Comparison of ENCODE assay signal across 28 mouse cellular contexts in genomic region chr4:114484173-114484572, GRCm38 (mm10).
"Had no signal": no experiment of that assay in that cellular context is flagged by ENCODE, and none has a peak within 500 bp of the region (broad histone marks: within the 10 kb centered on the region; RNA-seq: fewer than 3 reads in every experiment).

No protein-coding gene starts in this region.

- H3K4me1 ChIP-seq: embryonic facial prominence, embryonic 12.5 days; embryonic facial prominence, embryonic 15.5 days had no signal

- DNase-seq: cerebellum, adult 2 months; cerebellum, adult 8-10 months; cerebellum, adult 9-10 months; cerebellum, adult 9-11 months; cerebellum, postnatal 10 days; cerebellum, postnatal 14 days; cerebellum, postnatal 25 days; cerebellum, postnatal 36 days; embryo, embryonic 11 days; forebrain, postnatal 0 days; gastrocnemius, adult 2 months; gastrocnemius, postnatal 10 days; gastrocnemius, postnatal 14 days; gastrocnemius, postnatal 25 days; gastrocnemius, postnatal 36 days; heart, adult 18-20 months; heart, adult 2 months had no signal

- H3K4me3 ChIP-seq: embryonic facial prominence, embryonic 10.5 days; embryonic facial prominence, embryonic 12.5 days; embryonic facial prominence, embryonic 13.5 days; embryonic facial prominence, embryonic 15.5 days; erythroblast, embryonic 14.5 days; forebrain, embryonic 10.5 days; forebrain, embryonic 12.5 days; forebrain, embryonic 13.5 days; forebrain, embryonic 15.5 days; gastrocnemius, adult 2 months; heart, adult 2 months had no signal

- H3K4me2 ChIP-seq: embryonic facial prominence, embryonic 12.5 days; embryonic facial prominence, embryonic 13.5 days; embryonic facial prominence, embryonic 15.5 days; forebrain, embryonic 12.5 days; forebrain, embryonic 13.5 days; forebrain, embryonic 15.5 days had no signal

- H3K27ac ChIP-seq: embryonic facial prominence, embryonic 10.5 days; embryonic facial prominence, embryonic 12.5 days; embryonic facial prominence, embryonic 13.5 days; embryonic facial prominence, embryonic 15.5 days; forebrain, embryonic 10.5 days; forebrain, embryonic 12.5 days; forebrain, embryonic 13.5 days; forebrain, embryonic 15.5 days; gastrocnemius, adult 2 months; heart, adult 2 months had no signal

- H3K27me3 ChIP-seq: embryonic facial prominence, embryonic 12.5 days; forebrain, embryonic 12.5 days; forebrain, embryonic 13.5 days; forebrain, embryonic 15.5 days had no signal

- H3K36me3 ChIP-seq: embryonic facial prominence, embryonic 10.5 days; embryonic facial prominence, embryonic 12.5 days; embryonic facial prominence, embryonic 13.5 days; embryonic facial prominence, embryonic 15.5 days; forebrain, embryonic 10.5 days; forebrain, embryonic 12.5 days; forebrain, embryonic 15.5 days had no signal

- H3K9me3 ChIP-seq: embryonic facial prominence, embryonic 10.5 days; embryonic facial prominence, embryonic 12.5 days; embryonic facial prominence, embryonic 13.5 days; embryonic facial prominence, embryonic 15.5 days; forebrain, embryonic 10.5 days; forebrain, embryonic 12.5 days; forebrain, embryonic 13.5 days; forebrain, embryonic 15.5 days had no signal

- H3K9ac ChIP-seq: embryonic facial prominence, embryonic 12.5 days; embryonic facial prominence, embryonic 13.5 days; embryonic facial prominence, embryonic 15.5 days; forebrain, embryonic 12.5 days; forebrain, embryonic 13.5 days; forebrain, embryonic 15.5 days; forebrain, postnatal 0 days had no signal

- ATAC-seq: forebrain, embryonic 13.5 days; forebrain, embryonic 14.5 days; forebrain, embryonic 15.5 days; forebrain, embryonic 16.5 days; forebrain, postnatal 0 days had no signal
